Mouse (Mus musculus) MEL (cell line): ENCODE measurements around the gene 4930507D05Rik. TPM values are rescaled to one million over a fixed set of nuclear protein-coding genes. Genes with fewer than 3 reads are reported as not detected.

Experiments
- DNase-seq: peaks from one replicate; pipeline ENCODE4 v3.0.0; 2011; ENCODE audit warnings: low read depth, low spot score
- H3K27ac ChIP-seq: 2 replicates; pipeline ENCODE4 v1.5.1; 2012; ENCODE audit warnings: low read depth, mild to moderate bottlenecking, control low read depth, low read length, moderate library complexity; ENCODE audit not compliant: control insufficient read depth
- H3K27me3 ChIP-seq, 2 experiments: fragments of 150-350 bp in 1 of 2; sonication (generic) in 1 of 2; 2 replicates each; pipeline ENCODE4 v1.6.1; 2012; ENCODE audit warnings: low read length in 2 of 2, mild to moderate bottlenecking in 2 of 2, improper control_type of control experiment in 1 of 2, moderate library complexity in 1 of 2; ENCODE audit not compliant: insufficient read depth in 2 of 2, control insufficient read depth in 1 of 2
- H3K36me3 ChIP-seq, 2 experiments: 2 replicates each; pipeline ENCODE4 v1.6.1; 2012 to 2014; ENCODE audit warnings: low read length in 2 of 2, improper control_type of control experiment in 1 of 2, inconsistent platforms in 1 of 2, mild to moderate bottlenecking in 1 of 2; ENCODE audit not compliant: insufficient read depth in 2 of 2, control insufficient read depth in 1 of 2
- H3K4me1 ChIP-seq, 2 experiments: fragments of 150-350 bp in 1 of 2; sonication (generic) in 1 of 2; 2 replicates each; pipeline ENCODE4 v1.6.1; 2012; ENCODE audit warnings: low read length in 2 of 2, improper control_type of control experiment in 1 of 2, mild to moderate bottlenecking in 1 of 2; ENCODE audit not compliant: insufficient read depth in 2 of 2, control insufficient read depth in 1 of 2
- H3K4me3 ChIP-seq, 2 experiments: fragments of 150-350 bp in 1 of 2; sonication (generic) in 1 of 2; 2 replicates each; pipeline ENCODE4 v1.5.1; 2012; ENCODE audit warnings: low read depth in 2 of 2, low read length in 2 of 2, mild to moderate bottlenecking in 2 of 2, moderate library complexity in 2 of 2, control low read depth in 1 of 2, improper control_type of control experiment in 1 of 2; ENCODE audit not compliant: control insufficient read depth in 1 of 2, insufficient read depth in 1 of 2
- H3K79me2 ChIP-seq: 2 replicates; pipeline ENCODE4 v1.6.1; 2012; ENCODE audit warnings: mild to moderate bottlenecking, low read length, moderate library complexity; ENCODE audit not compliant: control insufficient read depth, poor library complexity, insufficient read depth
- H3K9ac ChIP-seq: 2 replicates; pipeline ENCODE4 v1.6.1; 2012; ENCODE audit warnings: low read depth, mild to moderate bottlenecking, control low read depth, low read length, moderate library complexity; ENCODE audit not compliant: control insufficient read depth, poor library complexity, severe bottlenecking
- H3K9me3 ChIP-seq: fragments of 150-350 bp; sonication (generic); replicated peaks from 2 replicates; pipeline ENCODE4 v1.6.1; 2012; ENCODE audit warnings: mild to moderate bottlenecking, low read length, improper control_type of control experiment, moderate library complexity; ENCODE audit not compliant: insufficient read depth
- BHLHE40 ChIP-seq: IDR thresholded peaks from 2 replicates; pipeline ENCODE4 v1.6.1; 2012; ENCODE audit warnings: low read depth, mild to moderate bottlenecking, inconsistent platforms, low read length, improper control_type of control experiment, borderline replicate concordance
- CHD2 ChIP-seq: IDR thresholded peaks from 2 replicates; pipeline ENCODE4 v1.6.1; 2011; ENCODE audit warnings: low read length, improper control_type of control experiment
- E2F4 ChIP-seq: IDR thresholded peaks from 2 replicates; pipeline ENCODE4 v1.6.1; 2011; ENCODE audit warnings: low read depth, low read length, improper control_type of control experiment, borderline replicate concordance
- ELF1 ChIP-seq: IDR thresholded peaks from 2 replicates; pipeline ENCODE4 v1.6.1; 2014; ENCODE audit warnings: low read depth, mild to moderate bottlenecking, inconsistent platforms, low read length, improper control_type of control experiment, moderate library complexity
- EP300 ChIP-seq, 2 experiments: IDR thresholded peaks; 2 replicates each; pipeline ENCODE4 v1.6.1; 2011; ENCODE audit warnings: improper control_type of control experiment in 2 of 2, low read length in 2 of 2, low read depth in 1 of 2, mild to moderate bottlenecking in 1 of 2
- ETS1 ChIP-seq: IDR thresholded peaks from 2 replicates; pipeline ENCODE4 v1.6.1; 2012; ENCODE audit warnings: low read depth, mild to moderate bottlenecking, inconsistent platforms, low read length, improper control_type of control experiment, moderate library complexity
- GABPA ChIP-seq: IDR thresholded peaks from 2 replicates; pipeline ENCODE4 v1.6.1; 2012; ENCODE audit warnings: low read depth, mild to moderate bottlenecking, inconsistent platforms, low read length, improper control_type of control experiment, moderate library complexity
- GATA1 ChIP-seq: IDR thresholded peaks from 2 replicates; pipeline ENCODE4 v1.6.1; 2011; ENCODE audit warnings: low read depth, low read length, improper control_type of control experiment
- HCFC1 ChIP-seq: IDR thresholded peaks from 2 replicates; pipeline ENCODE4 v1.6.1; 2012; ENCODE audit warnings: low read depth, mild to moderate bottlenecking, inconsistent platforms, low read length, improper control_type of control experiment, moderate library complexity
- MAFK ChIP-seq: IDR thresholded peaks from 2 replicates; pipeline ENCODE4 v1.6.1; 2011; ENCODE audit warnings: low read depth, mild to moderate bottlenecking, low read length, improper control_type of control experiment, borderline replicate concordance
- MAZ ChIP-seq: IDR thresholded peaks from 2 replicates; pipeline ENCODE4 v1.6.1; 2012; ENCODE audit warnings: low read depth, mild to moderate bottlenecking, inconsistent platforms, low read length, improper control_type of control experiment
- MEF2A ChIP-seq: IDR thresholded peaks from 2 replicates; pipeline ENCODE4 v1.6.1; 2014; ENCODE audit warnings: low read depth, mild to moderate bottlenecking, inconsistent platforms, low read length, improper control_type of control experiment; ENCODE audit not compliant: poor library complexity, insufficient replicate concordance, severe bottlenecking; ENCODE audit errors: extremely low read depth
- MXI1 ChIP-seq: IDR thresholded peaks from 2 replicates; pipeline ENCODE4 v1.6.1; 2011; ENCODE audit warnings: mild to moderate bottlenecking, low read depth, low read length, improper control_type of control experiment
- MYB ChIP-seq: IDR thresholded peaks from 2 replicates; pipeline ENCODE4 v1.6.1; 2011; ENCODE audit warnings: mild to moderate bottlenecking, low read depth, low read length, improper control_type of control experiment
- MYC ChIP-seq: IDR thresholded peaks from 2 replicates; pipeline ENCODE4 v1.6.1; 2011; ENCODE audit warnings: low read depth, mild to moderate bottlenecking, low read length, improper control_type of control experiment, moderate library complexity
- POLR2A ChIP-seq, 2 experiments: IDR thresholded peaks; 2 replicates each; pipeline ENCODE4 v1.6.1; 2011 to 2012; ENCODE audit warnings: low read length in 2 of 2, mild to moderate bottlenecking in 2 of 2, control low read depth in 1 of 2, improper control_type of control experiment in 1 of 2, low read depth in 1 of 2, moderate library complexity in 1 of 2; ENCODE audit not compliant: control insufficient read depth in 1 of 2, insufficient read depth in 1 of 2, poor library complexity in 1 of 2
- POLR2AphosphoS5 ChIP-seq: IDR thresholded peaks from 2 replicates; pipeline ENCODE4 v1.6.1; 2012; ENCODE audit warnings: low read depth, borderline replicate concordance, mild to moderate bottlenecking, inconsistent platforms, low read length, moderate library complexity, mixed read lengths
- RAD21 ChIP-seq: IDR thresholded peaks from 2 replicates; pipeline ENCODE4 v1.6.1; 2011; ENCODE audit warnings: mild to moderate bottlenecking, low read depth, low read length, improper control_type of control experiment
- RCOR1 ChIP-seq: IDR thresholded peaks from 2 replicates; pipeline ENCODE4 v1.6.1; 2012; ENCODE audit warnings: low read depth, mild to moderate bottlenecking, inconsistent platforms, low read length, improper control_type of control experiment
- SIN3A ChIP-seq: IDR thresholded peaks from 2 replicates; pipeline ENCODE4 v1.6.1; 2012; ENCODE audit warnings: low read length, improper control_type of control experiment, inconsistent platforms
- TAL1 ChIP-seq: IDR thresholded peaks from 2 replicates; pipeline ENCODE4 v1.6.1; 2012; ENCODE audit warnings: mild to moderate bottlenecking, inconsistent platforms, low read length, moderate library complexity, mixed read lengths
- TBP ChIP-seq: IDR thresholded peaks from 2 replicates; pipeline ENCODE4 v1.8.0; 2011; ENCODE audit warnings: low read depth, low read length, improper control_type of control experiment
- TCF12 ChIP-seq: IDR thresholded peaks from 2 replicates; pipeline ENCODE4 v1.6.1; 2014; ENCODE audit warnings: low read depth, mild to moderate bottlenecking, inconsistent platforms, low read length, improper control_type of control experiment, moderate library complexity
- USF1 ChIP-seq: IDR thresholded peaks from 2 replicates; pipeline ENCODE4 v1.6.1; 2014; ENCODE audit warnings: low read depth, mild to moderate bottlenecking, inconsistent platforms, low read length, improper control_type of control experiment, moderate library complexity
- USF2 ChIP-seq, 2 experiments: IDR thresholded peaks; 2 replicates each; pipeline ENCODE4 v1.6.1; 2011 to 2012; ENCODE audit warnings: improper control_type of control experiment in 2 of 2, low read length in 2 of 2, borderline replicate concordance in 1 of 2, inconsistent platforms in 1 of 2, low read depth in 1 of 2, mild to moderate bottlenecking in 1 of 2; ENCODE audit not compliant: insufficient read depth in 1 of 2
- ZC3H11A ChIP-seq: IDR thresholded peaks from 2 replicates; pipeline ENCODE4 v1.6.1; 2012; ENCODE audit warnings: low read depth, mild to moderate bottlenecking, inconsistent platforms, low read length, improper control_type of control experiment
- ZKSCAN1 ChIP-seq: IDR thresholded peaks from 2 replicates; pipeline ENCODE4 v1.6.1; 2012; ENCODE audit warnings: low read depth, mild to moderate bottlenecking, inconsistent platforms, low read length, improper control_type of control experiment, moderate library complexity
- polyA plus RNA-seq, 2 experiments: library from polyadenylated mRNA; stranded (reverse) in 1 of 2; unstranded in 1 of 2; fragments of >175 nt in 1 of 2; fragments of >200 nt in 1 of 2; gene quantifications; 2 replicates each; pipeline versions ENCODE4 v1.2.1 to v1.2.4; 2012; ENCODE audit warnings: low replicate concordance in 2 of 2, low read depth in 1 of 2; ENCODE audit not compliant: insufficient read length in 2 of 2, insufficient read depth in 1 of 2, missing spikeins in 1 of 2
- total RNA-seq: library from RNA; depleted of rRNA; stranded (reverse); fragments of 300-350 nt; gene quantifications from 2 replicates; pipeline ENCODE4 v1.2.3, GENCODE M21; 2012

4930507D05Rik gene
- total and polyA plus RNA-seq, 3 experiments: 0.33 to 0.58 TPM; not detected in 1

DNA sequence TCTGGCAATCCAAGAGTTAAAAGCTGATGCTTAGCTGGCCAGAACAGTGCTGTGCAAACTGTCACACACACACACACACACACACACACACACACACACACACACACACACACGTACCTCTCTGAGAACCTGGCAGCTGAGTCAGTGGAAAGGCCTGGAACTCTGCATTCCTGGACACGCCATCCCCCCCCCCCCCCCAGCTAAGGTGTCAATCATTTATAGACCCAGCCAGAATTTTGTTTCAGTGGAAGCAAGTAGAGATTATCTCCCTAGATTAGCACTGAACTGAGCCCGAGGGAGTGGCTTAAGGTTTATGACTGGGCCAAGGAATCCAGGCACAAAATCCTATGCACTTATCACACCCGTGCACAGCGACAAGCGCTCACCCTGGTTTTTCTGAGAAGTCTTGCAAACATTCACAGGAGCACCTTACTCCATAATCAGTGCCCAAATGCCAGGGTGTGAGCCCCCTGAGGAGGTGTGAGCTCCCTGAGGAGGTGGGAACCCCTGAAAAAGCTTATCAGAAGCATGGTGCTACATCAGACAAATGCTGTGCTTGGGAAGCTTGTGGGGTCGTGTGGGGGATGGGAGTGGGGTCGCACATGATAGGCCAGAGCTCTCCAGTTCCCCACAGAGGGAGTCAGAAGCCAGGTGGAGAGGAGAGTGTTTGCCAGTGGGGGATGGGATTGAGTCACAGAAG, 36.2 kb upstream of the 4930507D05Rik start:
- peak; percentile 52; the same call in 1 of the 2 replicates for TF ChIP-seq MAZ
- TF ChIP-seq E2F4: no peak
- peak; percentile 79 for TF ChIP-seq GATA1
- peak; percentile 23; the same call in 1 of the 2 replicates for TF ChIP-seq BHLHE40
- TF ChIP-seq RAD21: no peak
- peak; percentile 24; the same call in 1 of the 2 replicates for TF ChIP-seq TAL1
- TF ChIP-seq TCF12: no peak
- TF ChIP-seq MYB: no peak
- no peak for TF ChIP-seq USF2 (IDR thresholded peaks at IDR 0.05; ENCODE audit: borderline replicate concordance in 1 of 2, insufficient read depth in 1 of 2, low read depth in 1 of 2, low read length in 2 of 2)
- no peak for TF ChIP-seq POLR2A (IDR thresholded peaks at IDR 0.05; ENCODE audit: control insufficient read depth in 1 of 2, insufficient read depth in 1 of 2, low read depth in 1 of 2, low read length in 2 of 2, poor library complexity in 1 of 2)
- peak; percentile 14 to 51; a peak in 1 of 4 replicates for TF ChIP-seq EP300 (IDR thresholded peaks at IDR 0.05; ENCODE audit: low read depth in 1 of 2, low read length in 2 of 2)
- TF ChIP-seq ETS1: peak; percentile 40; the same call in 1 of the 2 replicates
- no peak for TF ChIP-seq POLR2AphosphoS5
- TF ChIP-seq SIN3A: no peak
- TF ChIP-seq RCOR1: peak; percentile 75
- no peak for TF ChIP-seq ZC3H11A
- TF ChIP-seq MEF2A: no peak
- peak; percentile 68 for DNase-seq
- Histone ChIP-seq H3K27ac (peak overlapping the region; percentile 76), H3K9me3 (no peaks in the 10 kb centered on the region), H3K27me3 (no peaks in the 10 kb centered on the region), H3K9ac (peak overlapping the region; percentile 31), H3K79me2 (no peaks in the 10 kb centered on the region), H3K36me3 (peaks cover 0 to 20% of the 10 kb centered on the region in 2 experiments; a peak in 2 of 4 replicates), H3K4me1 (peaks cover 5 to 42% of the 10 kb centered on the region in 2 experiments), H3K4me3 (peak overlapping the region; percentile 21 to 22; a peak in 2 of 4 replicates)

DNA sequence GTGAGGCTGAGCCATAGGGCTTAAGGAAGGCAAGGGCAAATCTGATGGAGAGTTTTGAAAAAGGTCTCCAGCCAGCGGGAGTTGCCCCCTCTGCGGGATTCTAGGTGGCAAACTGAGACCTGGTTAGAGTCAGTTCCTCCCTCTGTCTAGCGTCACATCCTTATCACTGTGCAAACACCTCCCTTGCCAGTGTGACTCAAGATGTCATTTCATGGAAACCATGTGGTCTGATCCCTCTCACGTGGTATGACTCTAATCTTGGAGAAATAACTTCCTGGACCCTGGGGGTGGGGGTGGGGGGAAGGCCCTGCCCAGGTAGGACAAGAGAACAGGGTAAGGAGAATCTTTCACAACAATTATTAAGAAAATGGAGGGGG, 35.7 kb upstream of the 4930507D05Rik start:
- Histone ChIP-seq H3K9ac (peak overlapping the region; percentile 31), H3K9me3 (no peaks in the 10 kb centered on the region), H3K27me3 (no peaks in the 10 kb centered on the region), H3K36me3 (peaks cover 0 to 25% of the 10 kb centered on the region in 2 experiments; a peak in 2 of 4 replicates), H3K79me2 (no peaks in the 10 kb centered on the region), H3K4me1 (peaks cover 8 to 47% of the 10 kb centered on the region in 2 experiments), H3K27ac (peak overlapping the region; percentile 76), H3K4me3 (peak overlapping the region; percentile 21 to 22; a peak in 2 of 4 replicates)
- DNase-seq: peak; percentile 87
- TF ChIP-seq ELF1 (peak; percentile 20; the same call in 1 of the 2 replicates), TCF12 (no peak), RCOR1 (no peak), POLR2A (IDR thresholded peaks at IDR 0.05; ENCODE audit: control insufficient read depth in 1 of 2, insufficient read depth in 1 of 2, low read depth in 1 of 2, low read length in 2 of 2, poor library complexity in 1 of 2) (0 out of 4 replicates have a peak, but pooled peaks of 1 of the 2 experiments have one; percentile 35), HCFC1 (peak; percentile 42; the same call in 1 of the 2 replicates), GABPA (no peak), MEF2A (no peak), RAD21 (no peak), ZC3H11A (no peak), CHD2 (no peak), MYC (peak; percentile 97), MAZ (no peak), E2F4 (no peak), ZKSCAN1 (no peak), TBP (no peak), MAFK (no peak), BHLHE40 (peak; percentile 79), MXI1 (peak; percentile 94), USF1 (peak; percentile 90)
